Mouse (Mus musculus): ENCODE measurements around the gene Chrdl2.

DNA sequence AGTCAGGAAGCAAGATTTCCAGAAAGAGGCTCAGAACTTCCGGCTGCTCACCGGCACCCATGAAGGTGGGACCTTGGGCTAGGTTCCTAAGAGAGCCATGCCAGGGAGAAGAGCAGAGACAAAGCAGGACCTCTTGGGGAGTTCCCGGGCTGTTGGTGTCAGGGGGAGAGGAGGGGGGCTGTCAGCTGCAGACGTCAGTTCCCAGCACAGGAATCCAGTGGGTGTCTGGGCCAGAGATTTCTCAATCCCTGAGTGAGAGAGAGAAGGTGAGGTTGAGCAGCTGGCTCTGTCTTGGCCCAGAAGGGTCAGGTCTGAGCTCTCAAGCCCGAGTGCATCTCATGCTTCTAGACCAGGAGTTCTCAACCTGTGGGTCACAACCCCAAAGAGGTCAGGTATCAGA lies 27.7 kb downstream of the Chrdl2 start:
- TF ChIP-seq NANOG (IDR thresholded peaks at IDR 0.05; ENCODE audit: borderline replicate concordance, low read length): no peak
- TF ChIP-seq CTCF (conservative IDR thresholded peaks at IDR 0.05; ENCODE audit: low read length): no peak
- no peak for TF ChIP-seq POU5F1 (IDR thresholded peaks at IDR 0.05; ENCODE audit: borderline replicate concordance, low read length)
